Mouse (Mus musculus) liver, adult 2 months (tissue): ENCODE data around the gene Anapc16. TPM values are rescaled to one million over a fixed set of nuclear protein-coding genes. Genes with fewer than 3 reads are reported as not detected.

ENCODE experiments used
- DNase-seq: peaks from one replicate; pipeline ENCODE4 v3.0.0-alpha.2; 2011; ENCODE audit warnings: low read depth, low spot score; ENCODE audit errors: extremely low read depth
- H3K27ac ChIP-seq: fragments of 200-500 bp; replicated peaks from 2 replicates; pipeline ENCODE4 v1.5.1; 2012; ENCODE audit warnings: low read depth, mild to moderate bottlenecking, control low read depth, inconsistent platforms, low read length; ENCODE audit not compliant: insufficient read depth
- H3K27me3 ChIP-seq: fragments of 200-500 bp; 2 replicates; pipeline ENCODE4 v1.6.1; 2012; ENCODE audit warnings: mild to moderate bottlenecking, moderate library complexity, low read length, inconsistent platforms; ENCODE audit not compliant: control insufficient read depth, insufficient read depth
- H3K36me3 ChIP-seq: fragments of 200-500 bp; 2 replicates; pipeline ENCODE4 v1.6.1; 2012; ENCODE audit warnings: low read length, inconsistent platforms; ENCODE audit not compliant: control insufficient read depth, insufficient read depth
- H3K4me1 ChIP-seq: fragments of 200-500 bp; 2 replicates; pipeline ENCODE4 v1.6.1; 2011; ENCODE audit warnings: low read length; ENCODE audit not compliant: control insufficient read depth, insufficient read depth
- H3K4me3 ChIP-seq: fragments of 200-500 bp; 2 replicates; pipeline ENCODE4 v1.5.1; 2011; ENCODE audit warnings: low read depth, mild to moderate bottlenecking, control low read depth, low read length, moderate library complexity; ENCODE audit not compliant: insufficient read depth
- H3K79me2 ChIP-seq: fragments of 200-500 bp; 2 replicates; pipeline ENCODE4 v1.6.1; 2012; ENCODE audit warnings: inconsistent platforms, mild to moderate bottlenecking, low read length, moderate library complexity; ENCODE audit not compliant: control insufficient read depth, insufficient read depth
- H3K9ac ChIP-seq: fragments of 200-500 bp; 2 replicates; pipeline ENCODE4 v1.6.1; 2012; ENCODE audit warnings: low read depth, mild to moderate bottlenecking, control low read depth, inconsistent platforms, low read length
- CTCF ChIP-seq: fragments of 200-500 bp; IDR thresholded peaks from 2 replicates; pipeline ENCODE4 v1.5.1; 2011; ENCODE audit warnings: low read depth, low read length, control low read depth
- POLR2A ChIP-seq: fragments of 200-500 bp; IDR thresholded peaks from 2 replicates; pipeline ENCODE4 v1.6.1; 2011; ENCODE audit warnings: low read length, control low read depth; ENCODE audit not compliant: insufficient read depth; ENCODE audit errors: extremely low read depth
- WGBS: fragments of 180-500 bp; shearing (Covaris S2); methylation state at CpG from one replicate; pipeline ENCODE4 v1.1.7; 2018; 5-methylcytosine and 5-hydroxymethylcytosine counted together
- polyA plus RNA-seq: library from polyadenylated mRNA; depleted of rRNA; stranded (reverse); fragments of >200 nt; gene quantifications from 2 replicates; pipeline ENCODE4 v1.2.3, GENCODE M21; 2012
- total RNA-seq: library from RNA; depleted of rRNA; stranded (reverse); fragments of >200 nt; gene quantifications from 2 replicates; pipeline ENCODE4 v1.2.3, GENCODE M21; 2014

Gene Anapc16
- total and polyA plus RNA-seq, 2 experiments = 22.8 to 48.9 TPM

- WGBS = 52% methylated on average over 6 of the region's 6 CpGs
- H3K4me1 ChIP-seq = peaks cover 7% of the 10 kb centered on the region; the same call in 1 of the 2 replicates
- H3K27me3 ChIP-seq = no peaks in the 10 kb centered on the region
- peak overlapping the region; percentile 26; the same call in 1 of the 2 replicates for H3K27ac ChIP-seq
- H3K36me3 ChIP-seq = no peaks in the 10 kb centered on the region
- H3K9ac ChIP-seq = no peak overlapping the region
- no peak overlapping the region for H3K4me3 ChIP-seq
- H3K79me2 ChIP-seq = no peaks in the 10 kb centered on the region
- TF ChIP-seq POLR2A (no peak), CTCF (no peak)
- DNase-seq = no peak
Observed at GRCm38 (mm10) chr10:59967309-59967942, 35.5 kb downstream of the Anapc16 start.

GRCm38 (mm10) chr10:59966743-59967142 is 36.2 kb downstream of the Anapc16 start:
- no peak overlapping the region for H3K4me3 ChIP-seq
- H3K9ac ChIP-seq = no peak overlapping the region
- H3K27ac ChIP-seq = no peak overlapping the region
- H3K79me2 ChIP-seq = no peaks in the 10 kb centered on the region
- peaks cover 7% of the 10 kb centered on the region; the same call in 1 of the 2 replicates for H3K4me1 ChIP-seq
- 95% methylated on average over 6 of the region's 6 CpGs for WGBS
- no peaks in the 10 kb centered on the region for H3K27me3 ChIP-seq
- TF ChIP-seq CTCF (peak; percentile 28; the same call in 1 of the 2 replicates), POLR2A (no peak)
- H3K36me3 ChIP-seq = no peaks in the 10 kb centered on the region
- DNase-seq = no peak

GRCm38 (mm10) chr10:59965788-59966187 is 37.1 kb downstream of the Anapc16 start:
- WGBS = 98% methylated on average over 8 of the region's 8 CpGs
- H3K27ac ChIP-seq = no peak overlapping the region
- no peaks in the 10 kb centered on the region for H3K27me3 ChIP-seq

GRCm38 (mm10) chr10:59965362-59965695 is 37.6 kb downstream of the Anapc16 start:
- Histone ChIP-seq H3K36me3 (no peaks in the 10 kb centered on the region), H3K27ac (no peak overlapping the region), H3K27me3 (no peaks in the 10 kb centered on the region), H3K9ac (no peak overlapping the region), H3K79me2 (no peaks in the 10 kb centered on the region), H3K4me1 (no peaks in the 10 kb centered on the region), H3K4me3 (no peak overlapping the region)
- no peak for TF ChIP-seq CTCF
- no peak for TF ChIP-seq POLR2A
- DNase-seq = no peak
- WGBS = 70% methylated on average over 9 of the region's 9 CpGs

More at GRCm38 (mm10) chr10:59965788-59966187, 37.1 kb downstream of the Anapc16 start:
- H3K79me2 ChIP-seq = no peaks in the 10 kb centered on the region
- DNase-seq = no peak
- peaks cover 5% of the 10 kb centered on the region; the same call in 1 of the 2 replicates for H3K4me1 ChIP-seq
- H3K4me3 ChIP-seq = no peak overlapping the region
- no peak for TF ChIP-seq CTCF
- no peak for TF ChIP-seq POLR2A
- no peaks in the 10 kb centered on the region for H3K36me3 ChIP-seq
- no peak overlapping the region for H3K9ac ChIP-seq

- WGBS = 22% methylated on average over 23 of the region's 23 CpGs
- Histone ChIP-seq H3K27ac (no peak overlapping the region), H3K27me3 (no peaks in the 10 kb centered on the region), H3K79me2 (no peaks in the 10 kb centered on the region), H3K4me1 (no peaks in the 10 kb centered on the region), H3K36me3 (no peaks in the 10 kb centered on the region), H3K9ac (no peak overlapping the region), H3K4me3 (no peak overlapping the region)
- TF ChIP-seq POLR2A (no peak), CTCF (no peak)
- no peak for DNase-seq
Observed at GRCm38 (mm10) chr10:59964504-59965361, 38.2 kb downstream of the Anapc16 start.
